Mouse (Mus musculus): ENCODE data around the gene Gpt2.

Gpt2 gene

DNA sequence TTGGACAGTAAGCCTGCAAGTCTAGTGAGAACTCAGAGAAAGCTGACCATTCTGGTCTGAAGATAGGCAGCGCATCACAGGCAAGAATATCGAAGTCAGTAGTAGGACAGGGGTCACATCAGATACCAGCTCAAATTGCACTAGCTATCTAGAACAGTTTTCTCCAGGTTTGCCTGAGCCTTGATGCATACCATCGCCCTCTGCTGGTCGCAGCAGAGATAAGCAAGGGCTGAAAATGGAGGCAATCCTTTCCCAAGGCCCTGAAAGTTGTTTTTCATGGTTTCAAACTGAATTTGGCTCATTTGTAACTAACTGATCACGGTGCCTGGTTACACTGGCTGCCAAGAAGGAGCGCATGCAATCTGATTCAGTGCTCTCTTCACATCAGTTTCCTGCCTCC, 33.7 kb downstream of the Gpt2 start:
- peak; percentile 21 to 46 for DNase-seq (ENCODE audit: low spot score in 2 of 2)

GRCm38 (mm10) chr8:85528959-85529358, 36.6 kb downstream of the Gpt2 start:
- no peak for DNase-seq (ENCODE audit: low spot score in 2 of 2)

DNA sequence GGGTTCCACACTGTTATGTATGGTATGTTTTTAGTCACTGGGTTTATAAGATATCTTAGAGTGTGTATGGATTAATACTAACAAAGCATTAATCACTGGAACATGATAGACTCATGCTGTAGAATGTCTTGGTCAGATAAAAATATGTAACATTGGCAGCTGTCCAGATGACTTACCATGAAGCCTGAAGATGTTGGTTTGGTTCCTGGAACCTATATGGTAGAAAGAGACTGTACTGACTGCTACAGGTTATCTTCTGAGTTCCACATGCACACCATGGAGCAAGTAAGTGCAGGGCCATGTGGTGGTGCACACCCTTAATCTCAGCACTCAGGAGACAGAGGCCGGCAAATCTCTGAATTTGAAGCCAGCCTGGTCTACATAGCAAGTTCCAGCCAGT, 38.3 kb downstream of the Gpt2 start:
- DNase-seq (ENCODE audit: low spot score in 2 of 2) = no peak

DNA sequence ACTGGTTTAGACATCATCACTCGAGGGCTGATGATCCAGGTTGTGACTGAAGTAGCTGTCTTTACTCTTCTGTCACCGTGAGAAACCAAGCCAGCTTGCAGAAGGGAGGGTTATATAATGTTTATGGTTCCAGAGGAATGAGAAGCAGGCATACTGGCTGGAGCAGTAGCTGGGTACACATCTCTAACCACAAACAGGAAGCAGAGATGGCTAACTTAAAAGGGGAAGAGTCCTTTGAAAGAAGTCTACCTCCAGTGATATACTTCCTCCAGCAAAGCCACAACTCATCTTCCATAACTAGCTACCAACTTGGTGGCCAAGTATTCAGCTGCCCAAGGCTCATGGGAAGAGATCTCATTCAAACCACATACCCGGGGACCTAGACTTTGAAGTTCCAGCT, 39.1 kb downstream of the Gpt2 start:
- no peak for DNase-seq (ENCODE audit: low spot score in 2 of 2)

GRCm38 (mm10) chr8:85532843-85533242, 40.5 kb downstream of the Gpt2 start:
- no peak for DNase-seq (ENCODE audit: low spot score in 2 of 2)

DNA sequence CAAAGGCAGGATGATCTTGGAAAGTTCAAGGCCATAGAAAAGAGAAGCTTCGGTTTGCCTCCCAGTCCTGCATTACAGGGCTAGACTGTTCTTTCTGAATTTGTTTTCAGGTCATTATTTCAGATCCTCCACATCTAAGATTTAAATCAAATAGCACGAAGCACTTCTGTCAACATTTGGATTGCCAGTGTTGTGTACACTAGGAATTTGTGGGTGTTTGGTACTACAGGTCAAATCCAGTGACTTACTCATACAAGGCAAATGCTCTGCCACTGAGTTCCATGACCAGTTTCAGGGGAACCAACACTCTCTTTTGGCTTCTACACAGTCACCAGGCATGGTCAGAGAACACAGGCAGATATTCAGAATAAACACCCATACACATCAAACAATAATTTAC, 41.1 kb downstream of the Gpt2 start:
- no peak for DNase-seq (ENCODE audit: low spot score in 2 of 2)

DNA sequence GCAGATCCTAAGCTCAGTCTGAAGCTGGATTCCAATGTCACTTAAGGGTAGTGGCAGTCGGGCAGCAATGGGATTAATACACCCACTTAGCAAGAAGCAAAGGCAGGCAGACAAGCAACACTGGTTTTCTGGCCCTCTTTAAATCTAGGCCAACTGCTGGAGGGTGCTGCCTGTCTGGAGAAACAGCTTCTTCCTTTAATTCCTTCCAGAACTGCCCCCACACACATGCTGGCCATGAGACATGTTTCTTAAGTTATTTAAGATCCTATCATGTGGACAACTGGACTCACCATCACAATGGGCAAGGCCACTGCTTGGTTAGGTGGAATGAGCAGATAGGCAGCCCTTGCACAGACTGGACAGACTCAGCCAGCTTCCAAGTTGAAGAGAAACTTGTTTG, 41.8 kb downstream of the Gpt2 start:
- DNase-seq (ENCODE audit: low spot score in 2 of 2) = no peak

DNA sequence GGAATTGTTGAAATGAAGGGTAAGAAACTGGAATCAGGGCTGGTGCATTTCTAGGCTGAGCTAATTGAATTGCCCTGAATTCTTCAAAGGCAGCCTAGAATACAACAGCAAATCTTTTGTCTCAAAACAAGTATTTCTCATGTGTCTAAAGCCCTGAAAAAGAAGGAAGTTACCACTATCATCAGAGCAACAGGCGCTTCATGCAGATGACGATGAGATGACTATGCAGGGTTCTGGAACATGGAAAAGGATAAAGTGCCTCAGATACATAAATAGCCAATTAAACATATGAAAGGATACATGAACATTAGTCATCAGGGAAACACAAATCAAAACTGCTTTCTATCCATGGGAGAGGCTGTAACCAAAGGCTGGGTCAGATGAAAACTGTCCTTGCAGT, 44.0 kb downstream of the Gpt2 start:
- no peak for DNase-seq (ENCODE audit: low spot score in 2 of 2)

GRCm38 (mm10) chr8:85551934-85552333, 59.6 kb downstream of the Gpt2 start:
- no peak for DNase-seq (ENCODE audit: low spot score in 2 of 2)

DNA sequence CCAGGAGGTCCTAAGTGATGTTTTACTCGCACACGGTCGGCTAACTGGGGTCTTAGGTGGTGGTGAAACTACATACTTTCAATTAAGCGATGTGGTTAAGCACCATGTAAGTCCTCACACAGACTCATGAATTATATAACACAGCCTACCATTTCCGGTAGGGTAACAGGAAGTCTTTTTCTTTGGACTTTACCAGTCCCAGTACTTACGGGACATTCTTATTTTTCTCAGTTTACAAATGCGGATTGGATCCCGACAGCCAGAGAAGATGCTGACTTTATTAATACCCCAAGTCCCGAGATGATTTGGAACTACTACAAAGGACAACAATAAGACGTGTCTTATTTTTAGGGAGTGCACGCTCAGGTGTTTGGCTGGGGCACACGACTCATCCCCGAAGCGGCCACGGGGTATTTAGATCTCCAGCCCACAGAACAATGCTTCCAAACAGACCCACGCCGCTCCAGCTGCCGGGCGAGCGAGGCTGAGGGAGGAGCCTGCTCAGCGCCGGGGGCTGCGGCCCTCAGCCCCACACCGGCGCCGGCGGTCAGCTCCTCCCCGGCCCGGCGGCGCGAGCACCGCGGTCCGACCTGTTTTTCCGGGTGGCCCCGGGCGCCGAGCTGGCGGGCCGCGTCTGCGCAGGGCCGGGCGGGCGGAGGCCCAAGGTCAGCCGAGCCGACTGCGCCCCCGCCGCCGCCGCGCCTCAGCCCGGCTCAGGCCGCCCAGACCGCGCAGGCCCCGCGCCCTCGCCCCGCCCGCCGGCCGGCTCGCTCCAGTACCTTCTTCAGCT, 62.2 kb downstream of the Gpt2 start:
- peak; percentile 32 to 42 for DNase-seq (ENCODE audit: low spot score in 2 of 2)

DNA sequence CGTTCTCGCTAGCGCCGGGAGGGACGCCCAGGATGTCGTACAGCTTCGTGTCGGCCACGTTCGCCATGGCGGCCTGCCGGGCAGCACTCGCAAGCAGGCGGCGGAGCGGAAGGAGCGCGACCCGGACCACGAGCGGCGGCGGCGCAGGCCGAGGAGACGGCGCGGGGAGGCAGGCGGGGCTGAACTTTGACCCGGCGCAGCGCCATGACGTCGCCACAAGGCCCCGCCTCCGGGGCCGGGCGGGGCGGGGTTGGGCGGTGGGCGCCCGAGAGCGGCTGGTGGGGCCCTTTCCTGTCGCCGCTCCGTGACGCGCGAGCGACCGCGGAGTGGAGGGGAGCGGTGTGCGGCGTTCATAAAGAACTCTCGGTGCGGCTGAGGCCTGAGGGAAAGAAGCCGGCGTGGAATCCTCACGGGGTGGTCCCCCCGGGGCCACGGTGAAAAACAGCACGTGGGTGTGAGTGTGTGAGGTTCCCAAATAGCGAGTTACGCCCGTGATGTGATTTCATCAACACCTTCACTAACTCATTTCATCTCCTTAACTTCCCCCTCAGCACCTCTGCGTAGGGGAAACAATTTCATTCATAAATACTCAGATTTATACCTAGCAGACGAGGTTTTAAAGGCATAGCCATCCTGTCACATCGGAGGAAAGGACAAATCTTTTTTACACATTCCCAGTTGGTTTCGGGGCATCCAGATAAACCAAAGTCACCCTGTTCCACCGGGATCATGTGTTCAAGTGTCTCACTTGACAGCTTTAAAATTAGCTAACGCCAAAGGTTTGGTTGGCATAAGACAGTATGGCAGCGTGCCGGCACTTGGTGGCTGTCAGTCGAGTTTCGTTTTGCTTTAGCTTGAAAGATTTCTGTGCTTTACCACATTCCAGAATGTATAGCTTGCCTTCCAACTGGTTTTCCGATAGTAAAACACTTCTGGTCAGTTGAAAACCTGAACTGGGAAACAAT, 63.1 kb downstream of the Gpt2 start, which contains the start of gene Dnaja2:
Gene Dnaja2, minus strand, starts transcription at position 164 of the 965 bp plus-strand sequence.
- DNase-seq (ENCODE audit: low spot score in 2 of 2) = peak; percentile 85 to 92

GRCm38 (mm10) chr8:85556986-85557600, 64.7 kb downstream of the Gpt2 start:
- no peak for DNase-seq (ENCODE audit: low spot score in 2 of 2)

GRCm38 (mm10) chr8:85557601-85557986, 65.2 kb downstream of the Gpt2 start:
- DNase-seq (ENCODE audit: low spot score in 2 of 2) = no peak

DNA sequence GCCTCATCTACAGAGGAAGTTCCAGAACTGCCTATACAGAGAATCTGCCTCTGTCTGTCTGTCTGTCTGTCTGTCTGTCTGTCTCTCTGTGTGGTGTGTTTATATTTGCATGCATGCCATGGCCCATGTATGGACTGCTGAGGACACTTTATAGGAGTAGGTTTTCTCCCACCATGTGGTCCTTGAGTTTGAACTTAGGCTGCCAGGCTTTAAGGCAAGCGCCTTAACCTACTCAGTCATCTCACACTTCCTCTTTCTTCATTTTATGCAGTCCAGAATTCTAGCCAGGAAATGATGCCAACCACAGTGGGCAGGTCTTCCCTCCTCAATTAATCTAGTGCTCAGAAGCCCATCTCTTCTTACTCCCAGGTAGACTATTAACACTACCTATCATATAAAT, 66.8 kb downstream of the Gpt2 start:
- DNase-seq (ENCODE audit: low spot score in 2 of 2) = peak in 1 of 2 experiments; percentile 21

GRCm38 (mm10) chr8:85559966-85560365, 67.6 kb downstream of the Gpt2 start:
- DNase-seq (ENCODE audit: low spot score in 2 of 2) = no peak

DNA sequence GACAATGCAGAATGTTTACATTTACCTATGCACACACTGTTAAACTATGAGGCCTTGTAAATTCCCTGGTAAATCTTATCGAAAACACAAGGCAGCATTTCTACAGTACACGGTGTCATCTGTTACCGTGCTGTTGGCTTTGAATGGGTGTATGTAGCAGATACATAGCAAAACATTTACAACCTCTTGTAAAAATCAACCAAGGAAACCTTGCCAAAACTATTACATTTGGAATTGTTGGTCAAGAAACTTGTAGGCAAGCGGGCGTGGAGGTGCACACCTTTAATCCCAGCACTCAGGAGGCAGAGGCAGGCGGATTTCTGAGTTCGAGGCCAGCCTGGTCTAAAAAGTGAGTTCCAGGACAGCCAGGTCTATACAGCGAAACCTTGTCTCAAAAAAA, 71.0 kb downstream of the Gpt2 start:
- DNase-seq (ENCODE audit: low spot score in 2 of 2) = no peak

DNA sequence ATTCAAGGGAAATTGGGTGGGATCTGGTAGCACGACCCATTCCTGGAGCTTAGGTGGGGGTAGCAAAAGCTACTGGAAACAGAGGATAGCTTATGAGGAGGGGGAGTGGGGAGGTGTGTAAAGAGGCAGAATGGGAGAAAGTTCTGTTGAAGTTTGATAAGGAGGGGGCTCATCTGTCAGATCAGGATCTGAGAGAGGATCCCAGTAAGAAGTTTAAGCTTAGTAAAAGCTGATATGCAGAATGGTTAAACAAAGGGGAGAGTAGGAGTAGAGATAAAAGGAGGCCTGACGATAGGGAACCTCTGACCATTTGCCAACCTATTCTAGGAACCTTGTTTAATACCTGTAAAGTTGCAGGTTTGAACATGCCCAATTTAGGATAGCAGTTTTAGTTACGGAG, 72.8 kb downstream of the Gpt2 start:
- no peak for DNase-seq (ENCODE audit: low spot score in 2 of 2)

GRCm38 (mm10) chr8:85567801-85568200, 75.4 kb downstream of the Gpt2 start:
- no peak for DNase-seq (ENCODE audit: low spot score in 2 of 2)

- DNase-seq (ENCODE audit: low spot score in 2 of 2) = no peak
Observed at GRCm38 (mm10) chr8:85570466-85570865, 78.1 kb downstream of the Gpt2 start.

- no peak for DNase-seq (ENCODE audit: low spot score in 2 of 2)
Observed at GRCm38 (mm10) chr8:85573972-85574496, 81.7 kb downstream of the Gpt2 start.

Measured in natural killer cell, adult 2 months (primary cell).